Mouse (Mus musculus) embryonic facial prominence, embryonic 12.5 days (tissue): ENCODE results near the gene Klhdc4. TPM values are rescaled to one million over a fixed set of nuclear protein-coding genes. Genes with fewer than 3 reads are reported as not detected.

Experiments used
- ATAC-seq: fragments of 200-750 bp; cut with Nextera tagmentation; 2 replicates; pipeline ENCODE4 v1.8.0; 2017; ENCODE audit not compliant: insufficient number of reproducible peaks, insufficient read depth, low FRiP score, low TSS enrichment
- H3K27ac ChIP-seq: fragments of 300-500 bp; sonication (generic); 2 replicates; pipeline ENCODE4 v1.5.1; 2016; ENCODE audit warnings: mild to moderate bottlenecking
- H3K27me3 ChIP-seq: fragments of 300-500 bp; sonication (generic); 2 replicates; pipeline ENCODE4 v1.6.1; 2016; ENCODE audit warnings: mild to moderate bottlenecking, moderate library complexity
- H3K36me3 ChIP-seq: fragments of 300-500 bp; sonication (generic); 2 replicates; pipeline ENCODE4 v1.6.1; 2016; ENCODE audit warnings: mild to moderate bottlenecking
- H3K4me1 ChIP-seq: fragments of 300-500 bp; sonication (generic); 2 replicates; pipeline ENCODE4 v1.6.1; 2016
- H3K4me2 ChIP-seq: fragments of 300-500 bp; sonication (generic); replicated peaks from 2 replicates; pipeline ENCODE4 v1.6.1; 2016; ENCODE audit warnings: mild to moderate bottlenecking, moderate library complexity
- H3K4me3 ChIP-seq: fragments of 300-500 bp; sonication (generic); 2 replicates; pipeline ENCODE4 v1.5.1; 2016; ENCODE audit warnings: mild to moderate bottlenecking
- H3K9ac ChIP-seq: fragments of 300-500 bp; sonication (generic); 2 replicates; pipeline ENCODE4 v1.6.1; 2016; ENCODE audit warnings: mild to moderate bottlenecking, moderate library complexity
- H3K9me3 ChIP-seq: fragments of 300-500 bp; sonication (generic); 2 replicates; pipeline ENCODE4 v1.6.1; 2016; ENCODE audit warnings: mild to moderate bottlenecking, moderate library complexity
- WGBS: fragments of 180-500 bp; shearing (Covaris S2); methylation state at CpG from one replicate; pipeline ENCODE4 v1.1.7; 2016; 5-methylcytosine and 5-hydroxymethylcytosine counted together
- polyA plus RNA-seq: library from polyadenylated mRNA; unstranded; fragments of >200 nt; fragmentation: Nextera tagmentation; extraction: Ambion mirVana; gene quantifications from 2 replicates; pipeline ENCODE4 v1.2.1, GENCODE M21; 2016

Gene Klhdc4
- polyA plus RNA-seq, 1 experiment from 2014 or later = 45.2 TPM

- Histone ChIP-seq H3K4me1 (0 out of 2 replicates have a peak, but pooled peaks cover 3% of the 10 kb centered on the region), H3K36me3 (no peaks in the 10 kb centered on the region), H3K4me2 (no peak overlapping the region), H3K9ac (no peak overlapping the region), H3K9me3 (no peaks in the 10 kb centered on the region), H3K4me3 (no peak overlapping the region), H3K27ac (no peak overlapping the region), H3K27me3 (no peaks in the 10 kb centered on the region)
- WGBS = 70% methylated on average over 9 of the region's 9 CpGs
- no peak for ATAC-seq
Measured at GRCm38 (mm10) chr8:121849303-121849702, 19.9 kb upstream of the Klhdc4 start.

GRCm38 (mm10) chr8:121848495-121848894 lies 19.1 kb upstream of the Klhdc4 start:
- no peak overlapping the region for H3K4me3 ChIP-seq
- 63% methylated on average over 10 of the region's 10 CpGs for WGBS
- ATAC-seq = no peak
- no peaks in the 10 kb centered on the region for H3K36me3 ChIP-seq
- no peak overlapping the region for H3K4me2 ChIP-seq
- no peaks in the 10 kb centered on the region for H3K27me3 ChIP-seq
- no peaks in the 10 kb centered on the region for H3K9me3 ChIP-seq
- H3K4me1 ChIP-seq = 0 out of 2 replicates have a peak, but pooled peaks cover 3% of the 10 kb centered on the region
- H3K9ac ChIP-seq = no peak overlapping the region
- H3K27ac ChIP-seq = no peak overlapping the region

GRCm38 (mm10) chr8:121847987-121848386 lies 18.6 kb upstream of the Klhdc4 start:
- H3K27ac ChIP-seq = no peak overlapping the region
- 58% methylated on average over 6 of the region's 6 CpGs for WGBS
- no peak overlapping the region for H3K4me2 ChIP-seq
- H3K4me1 ChIP-seq = 0 out of 2 replicates have a peak, but pooled peaks cover 3% of the 10 kb centered on the region
- H3K4me3 ChIP-seq = no peak overlapping the region
- no peaks in the 10 kb centered on the region for H3K36me3 ChIP-seq
- H3K27me3 ChIP-seq = no peaks in the 10 kb centered on the region
- H3K9ac ChIP-seq = no peak overlapping the region
- ATAC-seq = no peak
- no peaks in the 10 kb centered on the region for H3K9me3 ChIP-seq

- Histone ChIP-seq H3K4me1 (0 out of 2 replicates have a peak, but pooled peaks cover 3% of the 10 kb centered on the region), H3K4me3 (no peak overlapping the region), H3K9ac (no peak overlapping the region), H3K27ac (no peak overlapping the region), H3K36me3 (no peaks in the 10 kb centered on the region), H3K9me3 (no peaks in the 10 kb centered on the region), H3K27me3 (no peaks in the 10 kb centered on the region), H3K4me2 (no peak overlapping the region)
- ATAC-seq = no peak
- WGBS = 76% methylated on average over 10 of the region's 10 CpGs
Measured at GRCm38 (mm10) chr8:121847261-121847822, 18.0 kb upstream of the Klhdc4 start.

GRCm38 (mm10) chr8:121846815-121847214 lies 17.4 kb upstream of the Klhdc4 start:
- H3K27ac ChIP-seq = no peak overlapping the region
- H3K27me3 ChIP-seq = no peaks in the 10 kb centered on the region
- no peak overlapping the region for H3K4me3 ChIP-seq
- no peaks in the 10 kb centered on the region for H3K36me3 ChIP-seq
- no peak overlapping the region for H3K9ac ChIP-seq
- no peak for ATAC-seq
- H3K4me1 ChIP-seq = 0 out of 2 replicates have a peak, but pooled peaks cover 3% of the 10 kb centered on the region
- no peak overlapping the region for H3K4me2 ChIP-seq
- H3K9me3 ChIP-seq = no peaks in the 10 kb centered on the region

- H3K4me3 ChIP-seq = no peak overlapping the region
- H3K4me1 ChIP-seq = no peaks in the 10 kb centered on the region
- H3K9ac ChIP-seq = no peak overlapping the region
- no peaks in the 10 kb centered on the region for H3K36me3 ChIP-seq
- WGBS = 60% methylated on average over 6 of the region's 7 CpGs
- no peaks in the 10 kb centered on the region for H3K9me3 ChIP-seq
- H3K27me3 ChIP-seq = no peaks in the 10 kb centered on the region
- no peak overlapping the region for H3K27ac ChIP-seq
- no peak for ATAC-seq
- H3K4me2 ChIP-seq = no peak overlapping the region
Measured at GRCm38 (mm10) chr8:121844765-121845164, 15.4 kb upstream of the Klhdc4 start.

- Histone ChIP-seq H3K9ac (no peak overlapping the region), H3K4me3 (no peak overlapping the region), H3K4me1 (no peaks in the 10 kb centered on the region), H3K27me3 (no peaks in the 10 kb centered on the region), H3K9me3 (no peaks in the 10 kb centered on the region), H3K4me2 (no peak overlapping the region), H3K27ac (no peak overlapping the region), H3K36me3 (no peaks in the 10 kb centered on the region)
- ATAC-seq = no peak
- WGBS = 73% methylated on average over 3 of the region's 3 CpGs
Measured at GRCm38 (mm10) chr8:121843184-121843733, 13.9 kb upstream of the Klhdc4 start.

- ATAC-seq = no peak
- no peaks in the 10 kb centered on the region for H3K4me1 ChIP-seq
- H3K27ac ChIP-seq = no peak overlapping the region
- WGBS = 88% methylated on average over 8 of the region's 8 CpGs
- no peak overlapping the region for H3K9ac ChIP-seq
- no peak overlapping the region for H3K4me3 ChIP-seq
- H3K36me3 ChIP-seq = no peaks in the 10 kb centered on the region
- no peak overlapping the region for H3K4me2 ChIP-seq
- no peaks in the 10 kb centered on the region for H3K27me3 ChIP-seq
- no peaks in the 10 kb centered on the region for H3K9me3 ChIP-seq
Measured at GRCm38 (mm10) chr8:121842064-121842955, 12.9 kb upstream of the Klhdc4 start.

- H3K4me1 ChIP-seq = no peaks in the 10 kb centered on the region
- H3K4me3 ChIP-seq = no peak overlapping the region
- H3K9me3 ChIP-seq = no peaks in the 10 kb centered on the region
- WGBS = 50% methylated on average over 8 of the region's 8 CpGs
- H3K27ac ChIP-seq = no peak overlapping the region
- no peaks in the 10 kb centered on the region for H3K36me3 ChIP-seq
- no peak overlapping the region for H3K9ac ChIP-seq
- ATAC-seq = no peak
- no peak overlapping the region for H3K4me2 ChIP-seq
- H3K27me3 ChIP-seq = no peaks in the 10 kb centered on the region
Measured at GRCm38 (mm10) chr8:121841242-121841641, 11.9 kb upstream of the Klhdc4 start.

GRCm38 (mm10) chr8:121832503-121832902 lies 3.1 kb upstream of the Klhdc4 start:
- Histone ChIP-seq H3K4me3 (no peak overlapping the region), H3K27me3 (no peaks in the 10 kb centered on the region), H3K9me3 (no peaks in the 10 kb centered on the region), H3K4me1 (peaks cover 14% of the 10 kb centered on the region), H3K9ac (no peak overlapping the region), H3K27ac (no peak overlapping the region), H3K4me2 (no peak overlapping the region), H3K36me3 (no peaks in the 10 kb centered on the region)
- no peak for ATAC-seq
- 18% methylated on average over 6 of the region's 6 CpGs for WGBS

GRCm38 (mm10) chr8:121832061-121832460 lies 2.7 kb upstream of the Klhdc4 start:
- no peak overlapping the region for H3K4me3 ChIP-seq
- no peak overlapping the region for H3K4me2 ChIP-seq
- peaks cover 14% of the 10 kb centered on the region for H3K4me1 ChIP-seq
- no peaks in the 10 kb centered on the region for H3K27me3 ChIP-seq
- H3K9ac ChIP-seq = no peak overlapping the region
- no peaks in the 10 kb centered on the region for H3K36me3 ChIP-seq
- no peaks in the 10 kb centered on the region for H3K9me3 ChIP-seq
- ATAC-seq = no peak
- H3K27ac ChIP-seq = no peak overlapping the region
- WGBS = 61% methylated on average over 2 of the region's 2 CpGs
